ENCODE assay signal across 15 mouse cellular contexts in genomic region chr17:65828951-65829350, GRCm38 (mm10).
"Had no signal": no experiment of that assay in that cellular context is flagged by ENCODE, and none has a peak within 500 bp of the region (broad histone marks: within the 10 kb centered on the region; RNA-seq: fewer than 3 reads in every experiment).

No protein-coding gene starts in this region.

- H3K27ac ChIP-seq: hindbrain, embryonic 13.5 days; kidney, postnatal 0 days; layer of hippocampus, adult 2 months; limb, embryonic 13.5 days; liver, embryonic 12.5 days; midbrain, embryonic 10.5 days; midbrain, embryonic 15.5 days; neural tube, embryonic 13.5 days; stomach, embryonic 15.5 days had no signal

- H3K27me3 ChIP-seq: hindbrain, embryonic 13.5 days; limb, embryonic 13.5 days; liver, embryonic 12.5 days; midbrain, embryonic 15.5 days; neural tube, embryonic 13.5 days; stomach, embryonic 15.5 days had no signal

- H3K4me1 ChIP-seq: limb, embryonic 13.5 days; stomach, embryonic 15.5 days had no signal

- H3K4me3 ChIP-seq: hindbrain, embryonic 13.5 days; layer of hippocampus, adult 2 months; limb, embryonic 13.5 days; liver, embryonic 12.5 days; midbrain, embryonic 10.5 days; midbrain, embryonic 15.5 days; neural tube, embryonic 13.5 days; stomach, embryonic 15.5 days had no signal

- ATAC-seq: liver, embryonic 12.5 days; midbrain, embryonic 15.5 days had no signal

- H3K9me3 ChIP-seq: hindbrain, embryonic 13.5 days; limb, embryonic 13.5 days; liver, embryonic 12.5 days; midbrain, embryonic 10.5 days; midbrain, embryonic 15.5 days; neural tube, embryonic 13.5 days; stomach, embryonic 15.5 days had no signal

- H3K9ac ChIP-seq: hindbrain, embryonic 13.5 days; limb, embryonic 13.5 days; liver, embryonic 12.5 days; lung, embryonic 14.5 days; midbrain, embryonic 15.5 days; neural tube, embryonic 13.5 days; stomach, embryonic 15.5 days had no signal

- DNase-seq: left cerebral cortex, postnatal 4 days; lung, embryonic 14.5 days; lung, postnatal 10 days; lung, postnatal 4 days; right cerebral cortex, postnatal 14 days; thymus, postnatal 36 days had no signal

- H3K4me2 ChIP-seq: hindbrain, embryonic 13.5 days; limb, embryonic 13.5 days; liver, embryonic 12.5 days; lung, embryonic 14.5 days; midbrain, embryonic 15.5 days; neural tube, embryonic 13.5 days; stomach, embryonic 15.5 days had no signal
